Mouse (Mus musculus) lung, adult 2 months (tissue): ENCODE results near the gene Cfhr2. TPM values are rescaled to one million over a fixed set of nuclear protein-coding genes. Genes with fewer than 3 reads are reported as not detected.
"Not testable (repeated sequence)": the region's sequence is repeated elsewhere in the genome, so short reads cannot be mapped to it uniquely, and the experiment has no call there.

Experiments used
- DNase-seq: peaks from one replicate; pipeline ENCODE4 v3.0.0; 2022
- H3K4me1 ChIP-seq: fragments of 200-500 bp; 2 replicates; pipeline ENCODE4 v1.6.1; 2011; ENCODE audit warnings: low read length; ENCODE audit not compliant: control insufficient read depth, insufficient read depth
- H3K4me3 ChIP-seq: fragments of 200-500 bp; replicated peaks from 2 replicates; pipeline ENCODE3; 2011; ENCODE audit warnings: low read depth, mild to moderate bottlenecking, control low read depth, low read length; ENCODE audit errors: extremely low read depth
- CTCF ChIP-seq: fragments of 200-500 bp; IDR thresholded peaks from 2 replicates; pipeline ENCODE4 v1.5.1; 2011; ENCODE audit warnings: mild to moderate bottlenecking, low read length, control low read depth; ENCODE audit not compliant: insufficient read depth
- POLR2A ChIP-seq: fragments of 200-500 bp; IDR thresholded peaks from 2 replicates; pipeline ENCODE4 v1.6.1; 2011; ENCODE audit warnings: low read depth, mild to moderate bottlenecking, control low read depth, low read length, borderline replicate concordance; ENCODE audit errors: extremely low read depth
- WGBS: fragments of 180-500 bp; shearing (Covaris S2); methylation state at CpG from one replicate; pipeline ENCODE4 v1.1.7; 2018; 5-methylcytosine and 5-hydroxymethylcytosine counted together
- polyA plus RNA-seq: library from polyadenylated mRNA; depleted of rRNA; stranded (reverse); fragments of >200 nt; gene quantifications from 2 replicates; pipeline ENCODE4 v1.2.3, GENCODE M21; 2012; rRNA removed

Cfhr2 gene
- 0.14 TPM in 1 of 2 replicates, not detected in the other for polyA plus RNA-seq

- DNase-seq = no peak
- H3K4me1 ChIP-seq = no peaks in the 10 kb centered on the region
- 79% methylated on average over 1 of the region's 1 CpGs for WGBS
- no peak within 1 kb of the TSS for H3K4me3 ChIP-seq
- no peak for TF ChIP-seq POLR2A
- no peak for TF ChIP-seq CTCF
These were observed at the start of gene Cfhr2 for GRCm38 (mm10) chr1:139858548-139858947. TSS of gene Cfhr2 (minus strand) at chr1:139858702.

DNA sequence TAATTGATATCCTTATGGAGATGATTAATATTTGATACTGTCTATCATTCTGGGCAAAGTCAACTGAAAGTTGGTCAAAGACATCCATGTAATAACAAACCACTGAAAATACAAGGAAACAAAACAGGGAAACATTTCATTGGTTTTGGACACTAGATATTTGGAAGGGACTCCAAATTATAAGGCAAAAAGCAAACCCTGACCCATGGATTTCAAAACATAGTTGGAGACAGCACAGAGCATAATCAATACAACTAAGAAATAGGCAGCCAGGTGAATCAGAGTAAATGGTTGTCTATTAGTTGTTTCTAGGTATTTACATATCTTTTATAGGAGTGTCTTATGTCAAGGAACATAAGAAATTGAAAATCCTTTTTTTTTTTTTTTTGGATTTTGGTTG lies 5.2 kb upstream of the Cfhr2 start:
- no peak for DNase-seq
- no peak overlapping the region for H3K4me3 ChIP-seq
- no peak for TF ChIP-seq CTCF
- no peak for TF ChIP-seq POLR2A
- no peaks in the 10 kb centered on the region for H3K4me1 ChIP-seq

DNA sequence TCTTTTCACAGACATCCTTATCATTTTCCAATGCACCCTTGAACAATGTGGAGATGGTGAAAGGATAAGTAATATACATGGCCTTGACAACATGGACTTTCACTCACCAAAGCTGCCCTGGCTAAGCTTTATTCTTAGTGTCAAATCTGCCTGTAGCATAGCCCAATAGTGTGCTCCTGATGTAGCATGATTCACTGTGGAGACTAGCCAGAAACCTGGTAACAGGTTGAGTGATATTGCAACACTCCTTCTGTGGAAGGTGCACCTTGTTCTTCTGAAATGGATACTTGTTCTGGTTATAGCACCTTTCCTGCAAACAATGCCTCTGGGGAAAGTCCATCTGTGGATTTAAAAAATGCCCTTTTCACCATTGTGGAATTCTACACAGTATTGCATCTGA lies 1.7 kb upstream of the Cfhr2 start:
- no peak overlapping the region for H3K4me3 ChIP-seq

GRCm38 (mm10) chr1:139839699-139840098 lies 18.8 kb downstream of the Cfhr2 start:
- H3K4me1 ChIP-seq = no peaks in the 10 kb centered on the region
- TF ChIP-seq CTCF (no peak), POLR2A (no peak)
- 68% methylated on average over 7 of the region's 7 CpGs for WGBS
- DNase-seq = no peak
- H3K4me3 ChIP-seq = no peak overlapping the region

More for the DNA sequence above, 1.7 kb upstream of the Cfhr2 start:
- no peaks in the 10 kb centered on the region for H3K4me1 ChIP-seq
- no peak for DNase-seq
- TF ChIP-seq POLR2A (no peak), CTCF (no peak)

DNA sequence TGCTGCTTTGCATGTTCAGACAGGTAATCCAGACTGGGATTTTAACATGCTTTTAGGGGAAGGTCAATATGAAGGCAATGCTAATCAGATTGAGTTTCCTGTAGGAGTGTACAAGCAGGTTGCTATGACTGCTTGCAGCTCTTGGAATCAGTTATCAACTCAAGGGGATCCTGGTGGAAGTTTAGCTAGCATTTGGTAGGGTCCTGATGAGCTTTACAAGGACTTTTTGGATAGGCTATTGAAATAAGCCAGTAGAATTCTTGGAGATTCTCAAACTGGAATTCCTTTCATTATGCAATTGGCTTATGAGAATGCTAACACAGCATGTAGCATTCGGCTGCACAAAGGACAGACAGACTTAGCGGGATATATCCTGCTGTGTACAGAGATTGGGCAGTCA lies 19.2 kb downstream of the Cfhr2 start:
- DNase-seq = no peak
- TF ChIP-seq POLR2A = no peak
- no peak for TF ChIP-seq CTCF
- WGBS = 82% methylated on average over 2 of the region's 2 CpGs
- no peaks in the 10 kb centered on the region for H3K4me1 ChIP-seq
- no peak overlapping the region for H3K4me3 ChIP-seq

- DNase-seq = no peak
- TF ChIP-seq CTCF (no peak), POLR2A (no peak)
- H3K4me1 ChIP-seq = no peaks in the 10 kb centered on the region
These were observed 49.9 kb downstream of the Cfhr2 start for GRCm38 (mm10) chr1:139808594-139808993.

DNA sequence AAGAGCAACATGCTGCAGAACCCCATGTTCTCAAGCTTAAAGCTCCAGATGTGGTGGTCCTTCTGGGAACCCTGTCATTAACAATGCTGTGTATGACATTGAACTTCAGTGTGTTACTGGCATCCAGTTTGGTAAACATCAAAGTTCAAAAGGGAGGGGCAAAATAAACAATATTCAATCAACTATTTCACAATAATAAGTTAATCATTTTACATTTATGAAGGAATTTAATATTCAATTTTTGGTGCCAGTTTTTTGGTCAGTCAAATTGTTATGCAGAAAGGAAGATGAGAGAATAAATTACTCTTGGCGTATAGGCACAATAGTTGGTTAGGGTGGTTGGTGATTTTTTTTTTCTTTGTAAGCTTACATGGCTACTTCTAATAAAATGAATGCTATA lies 77.4 kb downstream of the Cfhr2 start, which contains the start of gene Gm4788:
Gm4788 (minus strand) TSS at position 101 of the 400 bp plus-strand sequence.
- WGBS = 96% methylated on average over 1 of the region's 1 CpGs
- H3K4me3 ChIP-seq = no peak within 1 kb of the TSS
- H3K4me1 ChIP-seq = no peaks in the 10 kb centered on the region
- TF ChIP-seq POLR2A (no peak), CTCF (no peak)
- DNase-seq = no peak

More at GRCm38 (mm10) chr1:139808594-139808993, 49.9 kb downstream of the Cfhr2 start:
- H3K4me3 ChIP-seq = no peak overlapping the region

DNA sequence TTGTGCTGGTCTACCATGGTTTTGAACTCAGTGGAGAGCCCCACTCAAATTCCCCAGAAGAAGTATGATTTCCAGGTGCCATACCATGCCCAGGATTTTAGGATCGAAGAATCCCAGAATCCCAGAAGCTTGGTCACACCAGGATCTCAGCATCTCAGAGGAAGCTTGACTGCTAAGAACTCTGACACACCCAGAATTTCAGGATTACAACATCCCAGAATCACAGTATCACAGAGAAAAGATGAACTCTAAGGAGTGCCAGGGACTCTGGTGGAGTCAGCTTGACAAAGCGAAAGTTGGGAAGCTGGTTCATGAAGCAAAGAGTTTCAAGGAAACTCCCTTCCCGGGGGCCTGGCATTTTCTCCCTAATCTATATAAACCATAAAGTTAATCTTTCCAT lies 88.6 kb downstream of the Cfhr2 start:
- H3K4me1 ChIP-seq, H3K4me3 ChIP-seq, DNase-seq: not testable (repeated sequence)
- WGBS = 82% methylated on average over 3 of the region's 3 CpGs

Other genes starting within 250 kb of the Cfhr2 start
- not detected in 2 replicates for gene Gm4788, start 77.5 kb downstream of the Cfhr2 start, polyA plus RNA-seq